Mouse (Mus musculus) urinary bladder, postnatal 14 days (tissue): ENCODE results near the gene Fdxacb1.

Experiments used
- DNase-seq: peaks from one replicate; pipeline ENCODE4 v3.0.0; 2021; ENCODE audit warnings: low spot score

Fdxacb1 gene

GRCm38 (mm10) chr9:50750706-50751105 is 17.3 kb upstream of the Fdxacb1 start:
- DNase-seq: no peak

- DNase-seq: no peak
Observed at GRCm38 (mm10) chr9:50751323-50751722, 16.7 kb upstream of the Fdxacb1 start, which contains the start of gene Cryab. Cryab (plus strand) TSS chr9:50751325.

- peak; percentile 32 for DNase-seq
Observed at GRCm38 (mm10) chr9:50752054-50752602, 15.9 kb upstream of the Fdxacb1 start, which contains the start of gene Hspb2. Hspb2 (minus strand) TSS chr9:50752354.

GRCm38 (mm10) chr9:50752784-50753615 is 15.0 kb upstream of the Fdxacb1 start:
- peak; percentile 84 for DNase-seq

- no peak for DNase-seq
Observed at GRCm38 (mm10) chr9:50753947-50754346, 14.1 kb upstream of the Fdxacb1 start.

GRCm38 (mm10) chr9:50756711-50757110 is 11.3 kb upstream of the Fdxacb1 start:
- DNase-seq: no peak

GRCm38 (mm10) chr9:50761520-50762243 is 6.4 kb upstream of the Fdxacb1 start:
- DNase-seq: no peak

GRCm38 (mm10) chr9:50763331-50763730 is 4.7 kb upstream of the Fdxacb1 start:
- no peak for DNase-seq

GRCm38 (mm10) chr9:50767531-50768106 is 417 bp upstream of the Fdxacb1 start:
- DNase-seq: no peak

GRCm38 (mm10) chr9:50770011-50770410 is 2.0 kb downstream of the Fdxacb1 start:
- no peak for DNase-seq

- DNase-seq: no peak
Observed at GRCm38 (mm10) chr9:50774026-50774462, 6.0 kb downstream of the Fdxacb1 start.

GRCm38 (mm10) chr9:50774991-50775612 is 7.1 kb downstream of the Fdxacb1 start, which contains the start of the genes Alg9 and 1110032A03Rik:
Alg9 (plus strand) TSS chr9:50775019.
1110032A03Rik (minus strand) TSS chr9:50775520.
- DNase-seq: peak; percentile 89

GRCm38 (mm10) chr9:50775662-50776126 is 7.7 kb downstream of the Fdxacb1 start:
- DNase-seq: no peak

GRCm38 (mm10) chr9:50776162-50776760 is 8.2 kb downstream of the Fdxacb1 start:
- no peak for DNase-seq

GRCm38 (mm10) chr9:50782155-50782554 is 14.1 kb downstream of the Fdxacb1 start:
- DNase-seq: peak; percentile 38

GRCm38 (mm10) chr9:50795266-50795665 is 27.2 kb downstream of the Fdxacb1 start:
- no peak for DNase-seq

- no peak for DNase-seq
Observed at GRCm38 (mm10) chr9:50796776-50797175, 28.7 kb downstream of the Fdxacb1 start.

- no peak for DNase-seq
Observed at GRCm38 (mm10) chr9:50797641-50798040, 29.6 kb downstream of the Fdxacb1 start.

- DNase-seq: no peak
Observed at GRCm38 (mm10) chr9:50798368-50798767, 30.3 kb downstream of the Fdxacb1 start.

GRCm38 (mm10) chr9:50800985-50801384 is 32.9 kb downstream of the Fdxacb1 start:
- DNase-seq: peak; percentile 37

- DNase-seq: no peak
Observed at GRCm38 (mm10) chr9:50803055-50803671, 35.1 kb downstream of the Fdxacb1 start.
